Mouse (Mus musculus) cerebellum, postnatal 4 days (tissue): ENCODE results near the gene Nhlh1.

ENCODE experiments used
- DNase-seq, 2 experiments: peaks; one replicate each; pipeline ENCODE4 v3.0.0; 2022; ENCODE audit warnings: low spot score in 2 of 2, mixed read lengths in 1 of 2

Gene Nhlh1

DNA sequence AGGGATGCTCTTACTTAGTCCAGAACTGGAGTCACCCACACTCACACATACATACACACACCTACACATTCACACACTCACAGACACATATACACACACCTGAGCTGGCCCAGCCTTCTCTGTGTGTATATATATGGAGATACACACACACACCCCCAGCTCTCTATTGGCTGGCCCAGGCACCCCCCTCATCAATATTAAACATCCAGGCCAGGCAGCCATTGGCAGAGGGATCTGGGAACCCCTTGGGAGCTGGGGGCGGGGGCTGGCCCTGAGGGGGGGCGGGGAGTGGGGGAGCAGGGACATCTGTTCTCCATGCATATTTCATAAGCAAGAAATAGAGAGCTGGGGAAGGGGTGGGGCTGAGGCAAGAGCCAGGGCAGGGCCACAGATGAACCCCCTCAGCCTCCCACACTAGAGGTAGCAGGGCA, at the start of gene Nhlh1:
TSS of gene Nhlh1 (minus strand) at position 83 of the 431 bp plus-strand sequence.
- peak in 1 of 2 experiments; percentile 65 for DNase-seq

DNA sequence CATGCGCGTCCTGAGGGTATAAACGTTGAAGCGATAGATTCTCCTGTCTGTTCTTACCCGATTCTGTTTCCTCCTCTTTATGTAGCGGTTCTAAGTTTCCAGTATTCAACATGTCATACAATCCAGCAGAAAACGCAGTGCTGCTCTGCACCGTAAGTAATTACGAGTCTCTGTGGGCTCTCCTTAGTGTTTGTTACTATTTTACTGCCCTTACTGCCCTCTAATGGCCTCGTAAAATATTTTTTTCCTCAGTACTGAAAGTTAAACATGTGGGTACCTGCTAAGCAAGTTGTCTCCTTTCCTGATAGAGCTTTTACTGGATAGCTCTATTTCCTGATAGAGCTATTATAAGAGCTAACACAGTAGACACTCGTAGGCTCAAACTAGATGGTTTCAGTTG, 47.7 kb upstream of the Nhlh1 start:
- DNase-seq, result no peak

DNA sequence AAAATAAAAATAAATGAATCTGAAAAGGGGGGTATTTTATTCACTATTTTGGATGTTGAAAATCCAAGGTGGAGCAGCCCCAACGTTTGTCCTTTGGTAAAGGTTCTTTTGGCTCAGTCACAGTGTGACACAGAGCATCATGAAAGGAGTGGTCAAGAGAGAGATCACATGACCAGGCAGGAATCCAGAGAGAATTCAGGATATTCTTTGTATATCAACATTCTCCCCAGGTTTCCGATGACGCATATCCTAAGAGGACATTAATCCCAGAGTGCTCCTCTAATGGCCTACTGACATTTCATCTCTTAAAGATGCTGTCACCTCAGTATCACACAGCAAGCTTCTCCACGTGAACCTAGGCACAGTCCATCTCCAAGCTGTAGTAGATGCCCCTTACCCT, 46.2 kb upstream of the Nhlh1 start:
- no peak for DNase-seq

DNA sequence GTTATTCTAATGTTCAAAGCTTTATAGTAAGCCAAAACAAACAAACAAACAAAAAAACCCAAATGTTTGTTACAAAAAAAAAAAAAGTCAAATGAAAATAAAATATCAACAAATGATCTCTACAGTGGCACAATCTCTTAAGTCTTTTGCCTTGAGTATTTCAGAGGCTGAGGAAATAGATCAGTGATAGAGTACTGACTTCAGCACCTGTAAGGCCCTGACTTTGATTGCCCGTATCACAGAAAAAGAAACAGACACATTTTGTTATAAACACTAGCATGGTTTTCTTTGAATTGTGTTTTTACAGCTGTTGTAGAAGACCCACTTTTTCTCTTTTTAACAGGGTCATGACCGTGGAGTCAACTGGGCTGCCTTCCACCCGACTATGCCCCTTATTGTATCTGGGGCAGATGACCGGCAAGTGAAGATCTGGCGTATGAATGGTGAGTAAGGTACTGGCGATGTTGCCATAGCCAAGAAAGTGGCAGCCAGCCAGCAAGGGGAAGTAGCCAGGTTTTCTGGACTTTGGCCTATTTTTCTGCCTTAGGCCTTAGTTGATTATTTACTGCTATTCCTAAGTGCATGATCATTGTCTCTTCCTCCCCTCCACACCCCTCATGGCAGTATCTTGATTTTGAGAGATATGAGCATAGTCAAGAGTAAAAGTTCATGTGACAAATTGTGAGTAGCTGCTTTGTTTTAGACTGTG, 42.1 kb upstream of the Nhlh1 start:
- no peak for DNase-seq

DNA sequence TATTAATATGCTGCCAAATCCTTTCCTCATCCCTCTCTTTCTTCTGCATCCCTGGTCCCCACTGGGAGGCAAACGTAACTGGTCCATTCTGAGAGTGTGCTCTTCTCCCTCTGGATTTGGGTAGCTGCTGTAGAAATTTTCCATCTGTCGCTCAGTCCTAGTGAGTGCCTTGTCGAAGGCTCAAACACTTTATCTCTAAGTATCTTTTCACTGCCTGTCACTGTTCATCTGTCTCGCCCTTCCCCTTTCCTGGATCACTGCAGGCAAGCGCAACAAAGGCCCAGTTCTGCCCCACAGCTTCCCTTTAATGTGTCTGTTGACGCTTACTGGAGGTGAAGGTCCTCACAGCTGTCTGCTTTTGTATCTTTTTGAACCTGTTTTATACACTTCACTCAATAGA, 37.8 kb upstream of the Nhlh1 start:
- no peak for DNase-seq

DNA sequence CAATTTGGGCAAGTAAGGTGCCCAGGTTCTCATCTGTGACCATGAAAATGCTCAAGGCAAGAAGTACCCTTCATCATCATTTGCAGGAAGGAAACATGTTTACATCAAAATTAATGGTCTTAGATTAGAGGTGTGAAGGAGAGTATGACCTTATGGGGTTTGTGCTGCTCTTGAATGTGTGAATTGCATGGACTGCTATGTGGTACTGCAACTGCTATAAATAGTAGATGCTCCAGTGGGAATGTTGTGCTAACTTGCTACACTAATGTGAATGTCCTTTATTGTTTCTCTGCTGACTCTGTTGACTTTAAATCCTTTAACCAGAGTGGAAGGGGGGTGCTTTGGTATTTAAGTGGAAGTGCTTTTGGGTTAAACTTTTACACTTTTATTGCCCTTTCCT, 36.9 kb upstream of the Nhlh1 start:
- no peak for DNase-seq

DNA sequence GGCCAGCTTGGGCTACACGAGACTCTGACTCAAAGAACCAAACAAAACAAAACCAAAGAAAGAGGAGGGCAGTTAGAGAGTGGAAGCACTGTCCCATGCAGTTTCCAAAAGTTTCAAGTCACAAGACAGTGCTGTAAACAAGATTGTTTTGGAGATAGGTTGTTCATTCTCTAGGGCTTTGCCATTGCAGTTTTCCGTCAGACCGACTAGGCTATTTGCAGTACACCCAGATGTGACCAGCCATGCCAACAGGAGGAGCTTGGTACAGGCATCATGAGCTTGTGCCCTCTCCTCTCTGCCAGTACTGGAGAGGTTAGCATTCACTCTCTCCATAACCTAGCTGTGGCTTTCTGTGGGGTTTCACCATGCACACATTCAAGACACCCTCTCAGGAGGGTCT, 36.1 kb upstream of the Nhlh1 start:
- no peak for DNase-seq

DNA sequence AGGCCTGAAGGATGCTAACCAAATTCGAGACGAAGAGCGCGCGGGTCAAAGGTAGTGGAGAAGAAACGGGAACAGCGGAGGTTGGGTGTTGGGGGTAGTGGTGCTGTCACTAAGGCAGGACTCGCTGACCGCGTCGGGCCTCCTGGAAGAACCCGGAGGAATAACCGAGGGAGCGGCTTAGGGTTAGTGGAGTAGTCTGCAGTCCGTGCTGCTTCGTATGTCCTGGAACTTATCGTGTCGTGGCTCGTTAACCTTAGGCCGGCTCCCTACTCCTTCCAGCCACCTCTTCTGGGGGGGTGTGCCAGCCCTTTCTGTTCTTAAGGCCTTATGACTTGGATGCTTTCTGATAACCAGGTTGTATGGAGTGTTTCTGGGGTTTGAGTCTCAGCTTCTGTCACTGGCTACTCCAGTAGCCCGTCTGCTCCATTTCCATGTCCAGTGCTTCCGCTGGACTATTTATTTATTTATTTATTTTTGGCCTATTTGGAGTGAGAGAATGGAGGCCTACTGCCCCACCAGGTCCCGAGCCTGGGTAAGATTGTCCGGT, 25.6 kb upstream of the Nhlh1 start:
- DNase-seq, result no peak

DNA sequence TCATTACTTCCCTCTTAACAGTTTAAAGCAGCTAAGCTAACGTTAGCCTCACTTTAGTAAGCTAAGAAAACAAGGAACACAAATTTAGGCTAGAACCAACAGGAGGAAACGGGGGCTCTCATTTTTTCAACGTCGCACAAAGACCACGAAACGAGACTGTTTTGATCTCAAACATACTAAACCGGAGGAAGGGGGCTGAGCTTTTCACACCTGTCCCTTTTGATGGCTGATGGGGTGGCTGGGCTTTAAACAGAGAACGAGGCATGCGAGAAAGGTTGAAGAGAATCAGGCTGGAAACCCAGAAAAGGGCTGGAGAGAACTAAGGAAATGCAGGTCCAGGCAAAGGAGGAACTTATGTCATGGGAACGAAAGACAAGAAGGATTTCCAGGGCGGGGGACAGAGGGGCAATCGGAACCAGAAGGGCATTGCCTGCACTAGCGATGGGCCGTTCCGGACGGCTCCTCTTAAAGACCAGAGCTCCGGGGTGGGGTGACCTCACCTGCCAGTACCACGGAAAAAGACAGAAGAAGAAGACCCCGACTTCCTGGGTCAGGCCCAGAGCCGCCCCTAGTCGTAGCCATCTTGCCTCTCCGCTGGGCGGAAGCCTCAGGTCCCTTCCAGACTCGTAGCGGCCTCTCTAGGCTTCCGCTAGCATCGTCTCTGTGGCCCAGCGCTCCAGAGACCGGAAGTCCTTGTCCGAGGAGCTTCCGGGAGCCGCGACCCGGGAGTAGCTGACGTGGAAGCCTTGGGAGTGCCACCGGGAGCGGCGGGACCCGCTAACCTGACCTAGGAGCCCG, 24.9 kb upstream of the Nhlh1 start, which contains the start of the genes Copa and Ncstn:
TSS of gene Copa (plus strand) at position 429 of the 798 bp plus-strand sequence.
TSS of gene Ncstn (minus strand) at position 695 of the 798 bp plus-strand sequence.
- DNase-seq, result peak; percentile 79 to 89

DNA sequence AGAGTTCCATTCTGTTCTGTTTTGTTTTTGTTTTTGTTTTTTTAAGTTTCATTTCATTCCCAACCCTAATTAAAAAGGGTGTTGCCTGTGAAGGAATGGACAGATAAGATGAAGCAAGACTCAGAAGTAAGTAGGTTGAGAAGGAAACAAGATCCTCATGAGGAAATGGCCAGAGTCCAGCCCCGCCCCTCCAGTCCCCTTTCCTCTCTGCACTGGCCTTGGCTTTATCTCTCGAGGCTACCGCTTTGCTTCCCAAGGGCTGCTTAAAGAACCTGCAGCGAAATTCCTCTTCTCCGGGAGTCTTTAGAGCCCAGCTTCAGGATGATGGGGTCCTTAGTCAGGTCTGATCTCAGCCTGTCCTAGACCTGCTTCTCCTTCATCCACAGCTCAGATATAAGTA, 20.6 kb upstream of the Nhlh1 start:
- no peak for DNase-seq

DNA sequence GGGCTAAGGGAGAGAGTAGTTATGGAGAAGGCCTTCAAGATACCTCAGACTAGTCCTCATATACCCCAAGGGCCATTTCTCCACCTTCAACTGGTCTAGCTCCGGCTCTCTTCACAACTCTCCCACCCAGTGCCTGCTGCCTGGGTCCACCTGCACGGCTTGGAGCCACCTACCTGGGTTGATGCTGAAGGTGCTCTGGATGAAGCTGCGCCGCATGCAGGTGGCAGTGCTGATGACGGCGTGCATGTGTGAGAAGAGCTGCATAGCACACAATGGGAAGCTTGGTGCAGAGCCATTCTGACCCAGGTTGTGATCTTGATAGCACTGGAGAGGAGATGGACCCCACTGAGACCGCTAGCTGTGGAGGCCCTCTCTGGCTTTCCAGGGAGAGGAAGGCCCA, 15.2 kb upstream of the Nhlh1 start:
- no peak for DNase-seq

DNA sequence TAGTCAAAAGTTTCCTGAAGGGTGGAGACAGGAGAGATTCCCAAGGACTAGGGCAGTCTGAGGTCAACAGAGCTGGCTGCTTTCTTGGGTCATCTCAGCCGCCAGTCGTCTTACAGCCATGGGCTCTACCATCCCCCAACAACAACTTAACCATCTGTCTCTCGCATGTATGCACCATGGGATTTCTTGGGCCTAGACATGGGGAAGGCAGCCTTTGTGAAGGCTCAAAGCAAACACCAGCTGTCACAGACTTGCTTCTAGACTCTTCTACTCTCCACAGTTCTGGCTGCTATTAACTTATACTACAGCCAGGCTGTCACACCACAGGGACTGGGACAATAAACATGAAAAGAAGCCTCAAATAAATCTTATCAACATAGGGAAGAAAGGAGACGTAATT, 14.2 kb upstream of the Nhlh1 start:
- peak in 1 of 2 experiments; percentile 12 for DNase-seq

DNA sequence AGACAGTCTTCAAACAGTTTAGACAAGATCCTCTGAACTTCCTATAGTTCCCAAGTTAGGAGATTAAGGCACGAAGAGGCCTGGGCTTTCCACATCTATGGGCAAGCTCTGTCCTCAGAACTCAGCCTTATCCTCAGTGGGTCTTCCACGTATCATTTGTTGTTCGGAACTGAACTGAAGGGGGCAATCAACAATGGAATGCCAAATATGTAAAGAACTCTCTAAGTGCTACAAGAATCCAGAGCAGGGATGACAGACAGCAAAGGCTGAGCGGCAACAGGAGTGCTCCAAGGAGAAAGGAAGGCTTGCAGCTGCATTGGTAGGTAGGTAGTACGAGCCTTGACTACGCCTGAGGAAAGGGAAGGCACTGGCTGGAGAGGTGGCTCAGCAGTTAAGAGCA, 12.9 kb upstream of the Nhlh1 start:
- no peak for DNase-seq

DNA sequence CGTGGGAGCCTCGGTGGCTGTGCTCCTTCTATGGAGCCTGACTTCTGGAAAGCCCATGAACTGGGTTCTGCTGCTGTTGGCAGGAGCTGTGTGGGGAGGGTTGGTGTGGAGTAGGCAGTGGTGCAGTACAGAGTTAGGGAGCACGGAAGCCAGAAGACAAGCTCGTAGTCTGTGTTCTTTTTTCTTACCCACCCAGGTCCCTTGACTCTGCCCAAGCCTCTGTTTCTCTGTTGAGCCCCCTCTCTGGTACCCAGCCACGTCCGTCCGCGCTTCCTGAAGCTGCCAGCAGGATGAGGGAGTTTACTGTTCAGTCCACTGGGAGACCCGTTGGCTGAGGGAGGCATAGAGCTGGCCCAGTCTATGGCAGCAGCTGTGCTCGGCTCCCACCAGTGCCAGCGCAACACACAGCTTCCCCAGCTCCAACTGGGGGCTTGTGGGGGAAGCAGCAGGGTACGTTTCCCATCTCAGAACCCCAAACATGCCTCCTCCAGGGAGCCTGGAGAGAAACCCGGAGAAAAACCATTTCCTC, 7.3 kb upstream of the Nhlh1 start:
- DNase-seq, result peak; percentile 24 to 61

DNA sequence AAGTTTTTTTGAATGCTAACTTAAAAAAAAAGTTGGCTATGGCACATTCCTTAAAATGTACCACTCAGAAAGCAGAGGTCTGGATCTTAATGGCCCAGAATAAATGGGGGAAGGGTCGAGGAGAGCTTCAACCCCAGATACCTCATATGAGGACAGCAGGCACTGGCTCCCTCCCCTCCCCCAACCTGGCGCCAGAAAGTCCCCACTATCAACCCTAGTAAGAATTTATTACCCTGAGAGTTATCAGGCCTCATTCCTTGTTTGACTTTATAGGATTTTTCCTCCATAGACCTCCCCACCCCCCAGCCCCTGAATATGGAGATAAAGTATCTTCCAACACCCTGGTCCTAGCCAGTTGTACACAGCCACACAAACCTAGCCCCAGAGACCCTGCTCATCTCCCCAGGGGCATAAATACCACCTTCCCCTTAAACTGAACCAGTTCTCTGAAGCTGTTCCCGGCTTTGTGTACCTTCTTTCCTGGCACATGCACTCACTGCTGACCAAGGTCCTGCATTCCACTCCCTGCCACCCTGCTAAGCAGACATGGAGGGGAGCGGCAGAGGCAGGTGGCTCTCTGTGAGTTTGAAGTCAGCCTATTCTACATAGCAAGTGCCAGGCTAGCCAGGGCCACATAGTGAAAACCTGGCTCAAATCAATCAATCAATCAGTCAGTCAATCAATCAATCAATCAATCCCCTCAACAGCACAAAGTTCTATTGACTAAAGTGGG, 6.1 kb upstream of the Nhlh1 start:
- DNase-seq, result peak in 1 of 2 experiments; percentile 13

DNA sequence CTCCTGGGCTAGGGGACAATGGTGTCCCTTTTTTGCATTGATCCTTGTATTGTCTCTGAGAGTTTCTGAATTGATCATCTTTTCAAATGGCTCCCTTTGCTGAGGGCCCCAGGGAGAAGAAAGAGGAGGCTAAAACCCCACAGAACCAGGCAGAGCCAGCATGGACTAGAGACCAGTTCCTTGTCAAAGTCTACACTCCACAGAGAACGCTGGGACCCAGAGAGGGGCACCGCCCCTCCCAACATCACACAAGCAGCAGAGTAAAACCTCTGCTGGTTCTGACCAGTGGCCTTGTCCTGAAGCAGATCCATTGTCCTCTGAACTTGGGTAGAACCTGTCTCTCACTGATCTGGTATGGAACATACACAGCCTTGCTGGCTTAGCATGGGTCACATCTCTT, 4.7 kb upstream of the Nhlh1 start:
- DNase-seq, result peak in 1 of 2 experiments; percentile 17

DNA sequence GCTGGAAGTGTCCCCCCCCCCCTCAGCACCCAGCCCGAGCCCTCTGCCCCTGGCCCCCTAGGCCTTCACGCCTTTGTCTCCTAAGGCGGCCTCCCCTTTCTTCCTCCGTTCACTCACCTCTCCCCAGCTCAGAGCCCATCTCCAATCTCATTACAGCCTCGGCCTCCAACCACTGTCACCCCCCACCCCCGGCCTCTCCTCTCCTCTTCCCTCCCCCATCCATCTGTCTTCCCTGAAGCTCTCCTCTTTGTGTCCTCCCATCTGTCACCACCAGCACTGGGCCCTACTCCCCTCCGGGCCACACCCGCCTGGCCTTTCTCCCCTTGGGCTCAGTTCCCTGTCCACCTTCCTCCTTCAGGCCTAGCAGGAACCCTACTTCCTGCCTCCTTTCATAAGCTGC, 3.8 kb upstream of the Nhlh1 start:
- DNase-seq, result peak; percentile 19 to 60

DNA sequence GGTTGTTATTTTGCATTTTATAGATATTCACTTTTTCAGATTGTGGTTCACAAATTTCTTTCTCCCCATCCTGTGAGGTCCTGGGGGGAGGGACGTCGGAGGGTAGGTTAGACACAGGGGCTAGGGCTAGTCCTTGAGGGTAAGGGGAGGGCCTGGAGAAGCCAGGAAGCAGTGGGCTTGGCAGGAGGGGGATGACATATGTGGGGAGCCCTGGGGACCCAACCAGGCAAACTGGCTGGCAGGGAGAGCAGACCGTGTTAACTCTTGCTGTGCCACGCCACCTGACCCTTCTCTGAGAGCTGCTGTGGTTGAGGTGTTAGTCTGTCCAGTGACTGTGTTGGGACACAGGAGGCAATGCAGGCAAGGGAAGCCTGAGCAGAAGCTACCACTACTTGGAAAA, 3.3 kb upstream of the Nhlh1 start:
- peak; percentile 20 to 66 for DNase-seq

DNA sequence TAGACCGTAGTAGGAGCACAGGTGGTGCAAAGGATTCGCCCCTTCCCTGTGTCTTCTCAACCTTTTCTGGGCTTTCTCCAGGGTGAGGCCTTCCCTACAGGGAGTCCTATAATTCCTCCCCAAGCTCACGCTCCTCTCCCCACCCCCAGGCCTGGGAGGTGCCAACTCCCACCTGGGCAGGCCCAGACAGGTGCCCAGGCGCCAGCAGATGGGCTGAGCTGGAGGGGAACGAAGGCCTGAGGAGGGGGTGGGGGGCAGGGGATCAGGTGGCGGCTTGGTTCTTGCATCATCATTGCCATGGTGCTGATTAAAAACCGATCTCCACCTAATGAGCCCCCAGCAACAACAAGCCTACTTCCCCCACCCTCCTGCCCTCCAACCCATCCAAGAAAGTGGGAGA, 1.5 kb upstream of the Nhlh1 start:
- DNase-seq, result no peak

DNA sequence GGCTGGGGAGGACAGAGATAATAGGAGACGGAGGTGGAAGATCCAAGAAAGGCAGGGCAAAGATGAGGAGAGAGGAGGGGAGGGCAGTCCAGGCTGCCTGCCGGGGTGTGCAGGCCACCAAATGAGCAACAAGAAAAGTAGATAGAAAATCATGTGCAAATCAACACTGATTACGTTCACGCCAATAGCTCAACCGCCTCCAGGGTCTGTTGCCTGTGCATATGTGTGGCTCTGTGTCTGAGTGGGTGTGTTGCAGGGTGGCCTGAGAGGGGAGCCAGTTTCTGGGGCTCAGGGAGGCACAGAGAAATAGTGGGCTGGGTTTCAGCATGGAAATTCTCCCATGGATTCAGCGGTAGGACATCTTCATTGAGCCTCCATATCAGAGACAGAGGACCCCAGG, 948 bp upstream of the Nhlh1 start:
- DNase-seq, result no peak

DNA sequence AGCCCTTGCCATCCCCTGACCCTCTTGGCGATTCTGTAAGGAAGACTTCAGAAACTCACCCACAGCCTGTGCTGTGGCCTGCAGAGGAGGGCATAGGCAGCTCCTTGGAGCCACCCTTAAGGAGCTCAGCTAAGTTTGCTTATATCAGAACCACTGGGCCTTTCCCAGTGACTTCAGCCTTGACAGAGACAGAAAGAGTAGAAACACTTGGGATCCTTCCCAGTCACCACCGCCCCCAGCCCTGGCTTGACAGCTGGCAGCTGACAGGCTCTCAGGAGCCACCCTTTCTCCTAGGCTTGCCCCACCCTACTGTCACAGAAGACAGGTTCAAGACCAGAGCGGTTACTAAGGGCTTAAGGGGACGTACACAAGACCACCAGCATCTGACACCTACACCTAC, 1.1 kb downstream of the Nhlh1 start:
- no peak for DNase-seq
